Mouse (Mus musculus): ENCODE measurements around the gene Casq2. TPM values are rescaled to one million over a fixed set of nuclear protein-coding genes. Genes with fewer than 3 reads are reported as not detected.
A peak's percentile ranks its signal among the peaks of the same experiment; 100 is the strongest.

Casq2 gene
- total RNA-seq, 2 experiments from 2014 or later, result 1,032 to 1,091 TPM

DNA sequence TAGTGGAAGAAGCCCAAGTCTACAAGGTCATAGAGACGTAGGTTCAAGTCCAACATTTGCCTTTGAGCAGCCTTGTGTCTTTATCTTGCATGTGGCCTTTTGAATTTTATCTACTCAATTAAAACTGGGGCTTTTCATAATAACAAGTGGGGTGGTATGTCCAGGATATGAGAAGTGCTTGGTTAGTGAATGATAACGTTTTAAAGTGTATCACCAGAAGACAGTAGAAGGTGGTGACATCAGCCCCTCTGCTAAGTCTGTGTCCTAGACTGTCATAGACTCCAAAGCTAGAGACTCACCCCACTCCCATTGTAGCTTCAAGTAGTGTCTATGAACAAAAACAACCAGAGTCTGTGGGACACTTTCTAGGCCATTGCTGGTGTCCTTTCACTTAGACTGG, 42.0 kb downstream of the Casq2 start:
- no peak for DNase-seq
- intact Hi-C loops (cut with DNase I), result no loop called here

DNA sequence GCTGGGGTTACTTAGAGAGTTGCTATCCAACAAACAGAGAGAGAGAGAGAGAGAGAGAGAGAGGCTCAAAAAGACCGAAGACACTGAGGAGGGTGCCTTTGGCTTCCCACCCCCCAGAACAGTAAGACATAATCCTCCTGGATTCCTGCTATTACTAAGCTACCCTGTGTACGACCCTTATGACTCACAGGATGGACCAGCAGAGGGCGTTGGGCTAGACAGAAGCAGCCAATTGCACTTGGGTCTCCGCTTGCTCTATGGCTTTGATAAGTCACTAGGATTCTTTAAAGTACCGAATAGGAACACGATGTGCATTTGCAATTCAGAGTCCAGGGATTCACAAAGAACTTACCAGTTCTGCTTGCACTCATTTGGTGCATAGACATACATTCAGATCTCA, 44.3 kb downstream of the Casq2 start:
- intact Hi-C loops (cut with DNase I), result no loop called here
- DNase-seq, result peak; percentile 37 to 47

DNA sequence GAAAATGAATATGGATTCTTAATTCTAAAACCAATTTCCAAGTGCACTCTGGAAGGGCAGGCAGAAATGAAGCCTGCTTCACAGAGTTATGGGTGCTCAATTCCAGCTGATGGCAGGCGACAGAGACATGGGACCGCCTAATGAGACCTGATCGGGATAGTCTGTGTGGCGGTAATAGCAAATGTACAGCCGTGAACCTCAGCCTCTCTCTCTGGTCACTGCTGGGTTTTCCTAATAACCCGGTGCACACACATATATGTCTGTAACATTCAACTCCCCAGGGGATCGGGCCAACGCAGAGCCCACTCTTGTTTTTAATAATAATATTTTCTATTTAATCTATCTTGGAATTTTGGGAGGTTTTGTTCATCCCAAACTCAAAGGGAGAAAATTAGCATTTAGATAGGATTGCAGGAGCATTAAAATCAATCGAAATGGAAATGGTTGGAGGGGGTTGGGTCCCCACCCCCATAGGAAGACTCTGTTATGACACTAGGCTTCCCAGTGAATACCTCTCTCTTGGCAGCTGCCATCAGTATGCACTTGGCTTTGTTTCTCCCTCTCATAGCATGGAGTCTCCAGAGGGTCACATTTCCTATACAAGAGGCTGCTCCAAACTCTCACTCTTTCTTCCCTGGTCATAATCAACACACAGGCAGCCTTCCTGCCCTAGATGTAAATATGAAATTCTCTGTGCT, 45.6 kb downstream of the Casq2 start:
- DNase-seq, result no peak
- intact Hi-C loops (cut with DNase I), result no loop called here

DNA sequence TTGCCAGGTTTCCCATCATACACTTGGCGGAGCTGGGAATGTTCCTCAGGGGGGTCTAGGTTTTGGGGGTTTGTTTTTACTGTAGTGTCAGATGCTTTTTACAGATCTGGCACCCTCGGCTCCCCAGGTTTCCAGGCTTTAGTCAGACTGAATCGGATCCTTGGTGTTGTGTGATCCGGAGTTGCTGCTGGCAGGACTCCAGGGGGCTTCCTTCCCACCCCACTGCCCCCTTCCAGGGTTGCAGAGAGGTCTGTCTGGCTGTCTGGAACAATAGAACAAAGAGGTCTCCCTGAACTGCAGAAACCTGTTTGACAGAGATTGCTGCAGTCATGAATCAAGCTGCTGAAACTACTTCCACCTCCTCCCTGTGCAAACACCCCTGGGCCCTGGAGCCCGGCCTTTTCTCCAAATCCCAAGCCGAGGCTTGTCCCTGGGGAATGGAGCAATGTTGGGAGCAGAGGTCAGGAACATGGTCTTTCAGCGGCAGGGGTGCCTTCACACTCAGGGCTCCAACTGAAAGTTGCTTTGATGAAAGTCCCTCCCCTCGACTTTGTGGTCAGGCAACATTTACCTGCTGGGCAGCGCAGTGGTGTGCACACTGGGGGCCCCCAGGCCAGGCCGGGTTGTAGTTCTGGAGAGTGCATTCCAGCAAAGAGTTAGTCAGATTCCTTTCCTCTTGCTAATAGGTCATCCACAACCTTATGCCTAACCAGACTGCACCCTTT, 49.3 kb downstream of the Casq2 start:
- DNase-seq, result peak in 1 of 2 experiments; percentile 24
- intact Hi-C loops (cut with DNase I), result no loop called here

DNA sequence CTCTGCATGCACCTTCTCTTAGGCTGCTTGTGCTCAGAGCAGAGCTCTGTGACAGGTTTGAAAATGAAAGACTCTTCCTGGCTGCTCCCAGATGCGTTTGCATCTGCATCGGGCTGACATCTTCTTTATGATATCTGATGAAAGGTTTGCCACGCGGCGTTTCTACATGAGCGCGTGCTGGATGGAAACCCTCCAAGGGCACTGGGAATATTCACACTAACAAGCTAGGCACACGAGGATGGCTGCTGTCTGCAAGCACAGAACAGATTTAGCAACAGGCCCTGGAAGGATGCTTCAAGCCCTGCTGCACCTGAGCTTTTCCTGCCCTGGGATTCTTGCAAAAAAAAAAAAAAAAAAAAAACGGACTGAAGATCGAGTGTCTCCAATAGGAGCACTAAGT, 50.9 kb downstream of the Casq2 start:
- intact Hi-C loops (cut with DNase I), result no loop called here
- no peak for DNase-seq

DNA sequence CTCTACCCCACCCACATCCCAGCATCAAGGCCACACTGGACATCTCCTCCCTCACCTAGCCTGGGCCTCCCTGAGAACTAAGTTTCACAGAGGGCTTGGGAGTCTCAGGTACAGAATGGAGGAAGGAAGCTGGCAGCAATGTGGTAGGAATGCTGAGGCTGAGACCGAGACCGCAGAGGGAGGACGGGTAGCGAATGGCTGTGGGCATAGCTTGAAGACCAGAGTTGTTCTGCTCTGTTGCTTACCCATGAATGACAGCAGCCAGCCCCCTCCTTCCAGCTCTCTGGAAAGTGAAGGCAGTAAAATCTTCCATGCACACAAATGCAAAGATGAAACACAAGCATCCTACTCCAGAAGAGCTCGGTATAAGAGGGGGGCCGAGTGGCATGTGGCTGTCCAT, 52.7 kb downstream of the Casq2 start:
- intact Hi-C loops (cut with DNase I), result no loop called here

DNA sequence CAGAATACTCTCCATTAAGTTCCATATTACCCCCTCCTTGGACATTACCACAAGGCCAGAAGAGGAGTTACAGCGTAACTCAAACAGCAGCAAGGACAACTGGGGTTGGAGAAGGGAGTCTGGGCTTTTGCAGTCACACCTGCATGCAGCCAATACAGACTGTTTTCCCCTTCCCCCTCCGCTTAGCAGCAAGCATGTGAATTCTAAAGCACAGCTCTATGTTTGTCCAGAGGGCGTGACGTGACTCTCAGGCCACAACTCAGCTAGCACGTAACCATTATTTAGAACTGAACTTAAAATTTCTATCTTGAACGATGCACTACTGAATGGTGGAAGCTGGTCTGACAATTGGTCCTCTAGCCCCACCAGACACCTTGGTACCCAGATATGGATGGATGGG, 54.4 kb downstream of the Casq2 start:
- intact Hi-C loops (cut with DNase I), result no loop called here
- no peak for DNase-seq

More for the DNA sequence above, 52.7 kb downstream of the Casq2 start:
- no peak for DNase-seq

DNA sequence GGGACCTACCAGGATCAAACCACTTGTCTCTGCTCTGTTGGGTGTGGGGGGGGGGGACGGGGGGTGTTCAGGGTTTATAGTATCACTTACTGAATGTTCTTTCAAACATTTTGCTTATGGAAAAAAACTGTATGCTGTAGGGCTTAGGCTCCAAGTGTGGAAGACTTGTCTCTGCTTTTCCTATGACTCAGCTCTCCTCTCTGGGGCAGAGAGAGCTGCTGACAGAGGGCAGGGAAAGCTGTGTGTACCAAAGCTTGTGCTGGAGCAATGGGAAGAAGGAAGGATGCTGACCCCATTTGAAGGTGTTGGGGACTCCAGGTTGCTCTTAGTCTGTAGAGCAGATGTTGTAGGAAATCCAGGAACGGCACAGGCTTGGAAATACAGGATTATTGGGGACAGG, 55.2 kb downstream of the Casq2 start:
- intact Hi-C loops (cut with DNase I), result no loop called here
- no peak for DNase-seq

DNA sequence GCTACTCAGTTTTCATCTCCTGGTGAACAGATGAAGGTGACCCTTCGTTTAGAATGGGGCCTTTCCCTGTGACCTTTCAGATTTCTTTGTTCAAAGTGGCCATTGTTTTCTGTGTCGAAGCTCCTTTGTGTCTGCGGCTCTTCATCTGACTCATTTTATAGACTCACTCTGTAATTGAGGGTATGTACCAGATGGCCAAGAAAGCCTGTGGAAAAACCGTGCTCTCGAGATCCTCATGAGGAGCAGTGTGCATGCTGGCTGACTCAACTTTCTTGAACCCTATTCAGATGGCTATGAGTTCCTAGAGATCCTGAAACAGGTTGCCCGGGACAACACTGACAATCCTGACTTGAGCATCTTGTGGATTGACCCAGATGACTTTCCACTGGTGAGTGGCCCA, 55.7 kb downstream of the Casq2 start:
- intact Hi-C loops (cut with DNase I), result no loop called here
- DNase-seq, result no peak

DNA sequence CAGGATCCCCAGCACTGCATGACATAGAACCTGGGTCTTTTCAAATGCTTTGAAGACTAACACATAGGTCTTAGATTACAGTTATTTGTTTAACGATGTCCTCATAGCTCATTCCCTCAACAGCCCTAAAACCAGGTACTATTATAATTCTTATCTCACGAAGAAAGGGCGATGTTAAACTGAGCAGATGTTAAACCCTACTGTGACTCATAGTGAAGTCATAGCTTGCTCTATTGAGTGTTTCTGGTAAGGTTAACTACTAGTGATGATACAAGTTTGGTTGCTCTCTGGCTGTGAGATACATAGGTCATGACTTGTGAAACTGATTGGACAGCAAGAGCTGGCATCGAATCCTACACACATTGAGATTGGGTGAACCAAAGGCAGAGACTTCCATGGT, 56.7 kb downstream of the Casq2 start:
- intact Hi-C loops (cut with DNase I), result no loop called here
- DNase-seq, result no peak

DNA sequence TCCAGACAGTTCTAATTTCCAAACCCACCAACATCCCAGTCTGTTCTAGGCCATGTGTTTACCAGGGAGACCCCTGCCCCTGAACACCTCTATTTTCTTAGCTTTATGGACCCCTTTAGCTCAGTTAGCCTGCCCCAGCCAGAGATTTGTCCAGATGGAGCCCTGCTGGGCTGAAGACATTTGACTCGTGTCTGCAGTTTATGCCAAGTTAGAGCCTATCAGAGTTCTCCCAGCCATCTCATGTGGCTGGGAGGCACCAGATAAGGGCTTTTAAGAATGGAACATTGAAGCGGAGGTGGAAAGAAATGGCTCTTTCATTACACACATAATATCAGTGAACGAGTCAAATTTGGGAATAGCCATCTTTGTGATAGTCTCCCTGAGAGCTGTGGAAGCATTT, 57.3 kb downstream of the Casq2 start:
- no peak for DNase-seq
- intact Hi-C loops (cut with DNase I), result no loop called here

DNA sequence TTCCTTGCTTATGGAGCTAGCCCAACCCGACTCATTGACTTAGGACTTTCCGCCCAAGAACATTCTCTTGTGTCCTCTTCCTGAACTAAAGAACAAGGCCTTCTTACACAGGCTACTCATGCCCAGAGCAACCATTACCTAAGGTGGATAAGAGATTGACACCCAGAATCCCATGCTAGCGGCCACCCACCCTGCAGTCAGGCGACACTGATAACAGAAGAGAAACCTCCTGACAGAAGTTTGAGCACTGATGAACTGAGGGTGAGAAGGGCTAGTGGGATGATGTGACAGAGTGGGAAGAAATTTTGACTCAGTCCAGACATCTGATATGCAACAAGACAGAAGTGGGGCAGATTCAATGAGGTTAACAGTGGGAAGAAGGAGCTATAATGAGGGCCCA, 58.2 kb downstream of the Casq2 start:
- intact Hi-C loops (cut with DNase I), result no loop called here

DNA sequence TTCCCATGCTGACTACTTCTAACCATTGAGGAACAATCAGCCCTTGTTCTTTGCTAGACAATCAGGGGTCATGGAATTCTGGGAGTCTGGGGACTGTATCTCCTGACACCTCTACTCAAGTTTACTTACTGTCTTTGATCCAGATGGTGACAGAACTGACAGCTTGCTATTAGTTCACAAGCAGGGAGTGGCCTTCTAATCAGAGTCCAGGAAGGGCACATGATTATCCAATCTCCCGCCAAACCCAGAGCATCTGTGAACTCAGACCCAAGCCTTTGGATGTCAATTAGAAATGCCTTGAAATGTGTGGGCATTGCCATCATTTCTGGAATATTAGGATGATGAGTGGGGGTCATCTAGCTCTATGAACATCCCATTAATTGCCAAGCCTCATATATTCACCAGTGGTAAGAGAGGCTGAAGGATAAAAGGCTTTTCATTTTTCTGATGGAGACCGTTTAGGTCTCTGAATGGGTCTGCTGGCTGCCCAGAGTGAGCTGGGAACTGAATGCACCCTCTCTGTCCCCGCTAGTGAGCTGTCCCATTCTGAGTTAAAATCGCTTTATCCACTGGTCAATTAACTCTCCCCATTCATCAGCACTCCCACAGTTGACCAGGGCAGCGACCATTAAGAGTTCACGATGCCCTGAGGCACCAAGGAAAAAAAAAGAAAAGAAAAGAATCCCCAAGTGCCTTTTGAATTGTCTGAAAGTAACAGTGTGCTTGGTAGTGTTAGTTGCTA, 59.6 kb downstream of the Casq2 start:
- DNase-seq, result no peak
- intact Hi-C loops (cut with DNase I), result no loop called here

More for the DNA sequence above, 58.2 kb downstream of the Casq2 start:
- no peak for DNase-seq

DNA sequence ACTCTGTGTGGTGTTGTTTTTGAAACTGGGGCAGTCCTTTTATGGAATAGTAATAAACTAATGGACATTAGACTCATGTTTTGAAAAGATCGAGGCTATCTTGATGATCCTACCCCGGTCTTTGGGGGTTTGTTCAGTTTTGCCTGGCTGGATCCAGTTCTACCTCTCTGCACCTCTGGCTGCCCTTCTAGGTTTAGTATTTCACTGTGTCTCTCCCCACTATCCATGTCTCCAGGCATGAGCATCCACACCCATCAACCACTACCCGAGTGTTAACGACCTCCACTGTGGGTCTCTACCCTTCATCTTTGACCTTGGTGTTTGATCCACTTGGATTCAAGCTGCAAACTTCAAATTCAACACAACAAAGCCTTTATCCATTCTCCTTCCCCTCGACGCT, 60.2 kb downstream of the Casq2 start:
- intact Hi-C loops (cut with DNase I), result no loop called here
- DNase-seq, result no peak

DNA sequence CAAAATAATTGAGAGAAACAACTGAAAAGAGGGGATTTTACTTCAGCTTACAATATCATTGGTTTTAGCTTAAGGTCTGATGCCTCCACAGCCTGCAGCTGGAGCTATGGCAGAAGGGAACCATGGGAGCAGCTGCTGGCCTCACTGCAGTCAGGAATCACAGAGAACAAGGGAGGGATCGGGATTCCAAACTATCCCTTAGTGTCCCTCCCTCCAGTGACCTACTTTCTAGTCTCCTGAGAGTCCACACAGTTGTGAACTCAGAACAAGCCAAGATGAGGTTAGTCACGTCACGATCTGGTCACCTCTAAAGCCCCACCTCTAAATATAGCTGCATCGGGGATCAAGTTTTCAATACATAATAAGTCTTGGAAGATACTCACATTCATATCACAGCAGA, 61.0 kb downstream of the Casq2 start:
- DNase-seq, result peak; percentile 43 to 51
- intact Hi-C loops (cut with DNase I), result no loop called here

DNA sequence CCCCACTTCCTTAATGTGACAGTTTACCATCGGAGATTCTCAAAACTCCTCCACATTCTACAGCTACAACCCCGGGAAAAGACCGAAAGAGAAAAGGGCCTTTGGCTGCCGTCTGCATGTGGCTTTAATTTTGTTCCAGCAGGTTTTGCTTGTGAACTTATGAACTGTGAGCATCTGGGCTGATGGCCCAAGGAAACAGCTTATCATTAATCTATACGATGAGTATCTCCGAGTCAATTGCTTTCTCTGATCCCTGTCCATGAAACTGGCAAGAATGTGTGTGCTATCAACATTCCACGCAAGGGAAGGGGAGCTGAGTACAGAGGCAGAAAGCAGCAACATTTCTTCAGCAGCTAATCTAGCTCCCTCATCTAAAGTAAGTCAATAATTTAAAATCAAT, 63.7 kb downstream of the Casq2 start:
- intact Hi-C loops (cut with DNase I), result no loop called here
- no peak for DNase-seq

DNA sequence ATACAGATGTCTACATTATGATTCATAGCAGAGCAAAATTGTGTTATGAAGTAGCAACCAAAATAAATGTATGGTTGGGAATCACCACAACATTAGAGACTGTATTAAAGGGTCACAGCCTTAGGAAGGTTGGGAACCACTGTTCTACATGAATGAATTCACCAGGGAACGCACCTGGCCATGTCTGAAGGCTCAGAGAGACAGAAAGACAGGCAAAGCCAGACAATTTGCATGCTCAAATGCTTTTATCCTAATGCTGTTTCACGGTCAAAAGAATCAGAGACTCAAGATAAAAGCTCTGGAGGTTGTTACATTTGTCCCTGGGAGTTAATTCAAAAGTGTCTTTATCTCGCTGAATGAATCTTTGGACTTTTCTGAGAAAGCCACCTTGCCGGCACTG, 65.6 kb downstream of the Casq2 start:
- intact Hi-C loops (cut with DNase I), result no loop called here
- DNase-seq, result no peak

DNA sequence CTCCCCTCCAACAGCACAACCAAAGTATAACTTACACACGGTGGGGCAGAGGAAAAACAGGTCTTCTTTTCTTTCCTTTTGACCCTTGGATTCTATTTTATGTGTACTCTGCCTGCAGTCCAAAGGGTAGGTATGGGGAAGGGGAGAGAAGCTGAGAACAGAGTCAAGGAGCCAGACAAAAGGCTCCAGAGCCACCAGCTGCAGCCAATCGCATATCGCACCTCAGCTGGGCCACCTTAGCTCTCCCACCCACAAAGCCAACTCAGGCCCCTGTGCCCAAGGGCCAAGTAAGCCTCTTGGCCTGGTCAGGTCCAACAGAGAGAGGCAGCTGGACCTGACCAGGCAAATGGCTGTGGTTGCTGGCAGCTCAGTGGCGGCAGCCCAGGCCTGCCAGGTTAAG, 66.3 kb downstream of the Casq2 start:
- intact Hi-C loops (cut with DNase I), result no loop called here
- no peak for DNase-seq

DNA sequence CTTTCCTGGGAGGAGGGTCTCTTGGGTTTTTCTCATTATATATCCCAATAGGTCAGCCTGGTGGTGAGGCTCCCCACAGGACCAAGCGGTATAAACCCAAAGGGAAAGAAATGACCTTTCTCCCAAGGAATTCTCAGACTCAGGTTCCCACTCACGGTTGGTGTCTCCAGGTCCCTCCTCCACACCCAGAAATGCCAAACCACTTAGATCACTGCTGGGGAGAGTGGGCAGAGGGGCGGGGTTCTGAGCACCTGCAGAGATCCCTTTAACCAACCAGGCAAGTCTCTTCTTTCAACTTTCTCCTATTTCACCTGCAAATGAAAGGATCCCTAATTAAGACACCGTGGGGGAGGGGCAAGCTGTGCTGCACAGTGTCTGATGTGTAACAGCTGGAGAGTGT, 66.7 kb downstream of the Casq2 start:
- intact Hi-C loops (cut with DNase I), result no loop called here
- no peak for DNase-seq

DNA sequence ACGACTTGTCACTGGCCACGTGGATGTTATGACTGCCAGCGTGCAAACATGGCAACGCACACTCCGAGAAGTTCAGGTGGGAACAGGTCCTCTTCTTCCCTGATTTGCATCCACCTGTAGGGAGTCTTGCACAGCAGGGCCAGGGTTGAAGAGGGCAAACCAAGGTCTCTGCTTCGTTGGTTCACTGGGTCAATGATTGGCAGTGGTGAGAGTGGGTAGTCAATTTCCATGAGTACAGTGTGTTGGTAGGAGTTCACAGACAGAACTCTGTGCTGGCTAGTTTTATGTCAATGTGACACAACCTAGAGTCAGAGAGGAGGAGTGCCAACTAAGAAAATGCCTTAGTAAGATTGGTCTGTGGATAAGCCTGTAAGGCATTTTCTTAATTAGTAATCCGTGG, 67.9 kb downstream of the Casq2 start:
- intact Hi-C loops (cut with DNase I), result no loop called here

DNA sequence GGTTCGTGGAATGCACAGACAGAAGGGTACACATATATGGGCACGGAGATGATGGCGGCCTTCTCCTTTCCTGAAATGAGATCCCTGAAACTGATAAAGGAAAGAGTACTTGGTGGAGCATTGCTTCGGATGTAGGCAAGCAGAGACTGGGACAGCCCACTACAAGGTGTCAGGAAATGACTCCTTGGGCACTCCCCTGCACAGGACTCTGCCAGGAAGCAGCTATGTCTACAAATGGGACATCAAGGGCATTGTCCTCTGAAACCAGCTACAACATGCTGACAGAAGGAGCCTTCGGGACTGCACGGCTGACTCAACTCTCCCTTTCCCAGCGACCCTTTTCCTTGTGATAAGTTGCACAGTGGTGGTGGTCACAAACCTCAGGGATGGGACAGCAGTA, 70.5 kb downstream of the Casq2 start:
- intact Hi-C loops (cut with DNase I), result no loop called here

More for the DNA sequence above, 67.9 kb downstream of the Casq2 start:
- no peak for DNase-seq

DNA sequence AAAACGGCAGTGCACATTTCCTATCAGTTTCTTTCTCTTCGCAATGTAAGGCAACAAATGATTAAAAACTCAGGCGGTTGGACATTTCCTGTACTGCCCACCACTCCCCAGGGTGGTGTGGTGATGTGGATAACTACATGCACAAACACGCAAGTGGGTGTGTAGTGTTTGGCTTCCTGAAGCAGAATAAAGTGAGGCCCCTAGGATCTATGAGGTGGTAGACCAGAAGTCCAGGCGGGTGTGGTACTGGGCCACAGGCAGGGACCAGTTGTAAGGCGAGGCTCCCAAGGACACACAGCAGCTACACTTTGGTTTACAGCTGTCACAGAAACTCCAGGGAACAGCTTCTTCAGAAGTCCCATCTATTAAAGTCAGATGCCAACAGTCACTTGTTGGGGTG, 71.4 kb downstream of the Casq2 start:
- intact Hi-C loops (cut with DNase I), result no loop called here

More for the DNA sequence above, 70.5 kb downstream of the Casq2 start:
- no peak for DNase-seq

More for the DNA sequence above, 71.4 kb downstream of the Casq2 start:
- no peak for DNase-seq
